Mouse (Mus musculus) hindbrain, embryonic 11.5 days (tissue): ENCODE data around the gene Tpx2. TPM values are rescaled to one million over a fixed set of nuclear protein-coding genes. Genes with fewer than 3 reads are reported as not detected.

ENCODE experiments used
- ATAC-seq: fragments of 200-750 bp; cut with Nextera tagmentation; 2 replicates; pipeline ENCODE4 v1.8.0; 2017; ENCODE audit warnings: mild to moderate bottlenecking, moderate TSS enrichment, moderate library complexity; ENCODE audit not compliant: low FRiP score
- DNase-seq: peaks from one replicate; pipeline ENCODE4 v3.0.0-alpha.2; 2015; ENCODE audit warnings: low spot score
- H3K27ac ChIP-seq: fragments of 300-500 bp; sonication (generic); 2 replicates; pipeline ENCODE4 v1.5.1; 2014; ENCODE audit warnings: mild to moderate bottlenecking, low read depth, low read length
- H3K27me3 ChIP-seq: fragments of 300-500 bp; sonication (generic); 2 replicates; pipeline ENCODE4 v1.6.1; 2014; ENCODE audit warnings: mild to moderate bottlenecking, low read length, moderate library complexity, mixed read lengths; ENCODE audit not compliant: control insufficient read depth, insufficient read depth
- H3K36me3 ChIP-seq: fragments of 300-500 bp; sonication (generic); 2 replicates; pipeline ENCODE4 v1.6.1; 2014; ENCODE audit warnings: mild to moderate bottlenecking, low read length, moderate library complexity, mixed read lengths; ENCODE audit not compliant: control insufficient read depth, insufficient read depth
- H3K4me1 ChIP-seq: fragments of 300-500 bp; sonication (generic); replicated peaks from 2 replicates; pipeline ENCODE4 v1.6.1; 2014; ENCODE audit warnings: low read length, mixed read lengths; ENCODE audit not compliant: control insufficient read depth, insufficient read depth
- H3K4me2 ChIP-seq: fragments of 300-500 bp; sonication (generic); replicated peaks from 2 replicates; pipeline ENCODE4 v1.6.1; 2014; ENCODE audit warnings: mild to moderate bottlenecking, low read depth, low read length
- H3K4me3 ChIP-seq: fragments of 300-500 bp; sonication (generic); 2 replicates; pipeline ENCODE4 v1.5.1; 2014; ENCODE audit warnings: low read depth, low read length
- H3K9ac ChIP-seq: fragments of 300-500 bp; sonication (generic); 2 replicates; pipeline ENCODE4 v1.6.1; 2014; ENCODE audit warnings: low read depth, low read length
- H3K9me3 ChIP-seq: fragments of 300-500 bp; sonication (generic); 2 replicates; pipeline ENCODE4 v1.6.1; 2016; ENCODE audit warnings: low read length; ENCODE audit not compliant: control insufficient read depth
- WGBS: fragments of 180-500 bp; shearing (Covaris S2); extraction: QIAGEN DNeasy Blood & Tissue Kit; methylation state at CpG from one replicate; pipeline ENCODE4 v1.1.7; 2014; 5-methylcytosine and 5-hydroxymethylcytosine counted together
- polyA plus RNA-seq: library from polyadenylated mRNA; unstranded; fragments of >200 nt; fragmentation: Nextera tagmentation; extraction: Ambion mirVana; gene quantifications from 2 replicates; pipeline ENCODE4 v1.2.1, GENCODE M21; 2014

The Tpx2 gene
- polyA plus RNA-seq, 1 experiment from 2014 or later, result 140 TPM

DNA sequence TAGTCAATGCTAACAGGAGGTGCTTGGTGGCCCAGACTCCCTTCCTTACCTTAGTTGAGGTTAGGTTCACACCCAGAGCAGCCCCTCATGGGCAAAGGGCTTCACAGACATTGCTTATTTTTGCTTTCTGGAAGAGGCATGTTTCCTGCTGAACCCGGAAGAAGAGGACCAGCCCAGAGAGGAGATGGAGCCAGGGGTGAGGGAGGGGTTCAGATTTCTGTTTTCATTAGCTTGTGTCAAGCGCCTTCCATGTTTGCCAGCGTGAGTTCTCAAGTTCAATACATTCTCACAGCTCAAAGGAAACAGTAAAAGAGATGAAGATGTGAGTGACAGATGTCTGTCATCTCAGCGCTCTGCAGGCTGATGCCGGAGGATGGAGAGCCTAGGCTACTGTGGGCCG, 62.1 kb downstream of the Tpx2 start:
- peaks cover 15% of the 10 kb centered on the region for H3K27me3 ChIP-seq
- no peak overlapping the region for H3K9ac ChIP-seq
- no peak overlapping the region for H3K27ac ChIP-seq
- no peaks in the 10 kb centered on the region for H3K9me3 ChIP-seq
- whole genome bisulfite sequencing, result 74% methylated on average over 6 of the region's 6 CpGs
- no peak for ATAC-seq
- H3K4me2 ChIP-seq, result no peak overlapping the region
- no peak for DNase-seq
- H3K36me3 ChIP-seq, result no peaks in the 10 kb centered on the region
- H3K4me3 ChIP-seq, result no peak overlapping the region
- peaks cover 6% of the 10 kb centered on the region; the same call in 1 of the 2 replicates for H3K4me1 ChIP-seq

DNA sequence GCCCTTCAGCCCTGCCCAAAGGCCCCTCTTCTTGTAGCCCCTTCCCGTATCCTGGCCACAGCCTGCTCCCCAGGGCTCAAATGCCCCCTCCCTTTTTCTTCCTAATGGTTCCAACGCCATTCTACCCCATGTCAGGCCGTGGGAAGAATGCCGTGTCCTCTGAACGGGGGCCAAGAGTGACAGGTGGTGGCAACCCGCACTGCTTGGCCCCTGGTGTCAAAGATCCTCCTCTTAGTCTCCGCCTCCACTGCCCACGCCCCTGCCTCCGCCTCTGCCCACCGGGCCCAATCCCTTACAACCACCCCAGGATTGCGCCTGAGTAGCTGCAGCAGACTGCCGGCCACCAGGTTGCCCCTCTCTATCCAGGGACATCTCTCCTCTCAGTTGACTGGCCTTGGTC, 63.3 kb downstream of the Tpx2 start, which contains the start of gene Mylk2:
Gene Mylk2, plus strand, starts transcription at position 322 of the 400 bp plus-strand sequence.
- WGBS, result 17% methylated on average over 12 of the region's 12 CpGs
- Histone ChIP-seq H3K9me3 (no peaks in the 10 kb centered on the region), H3K27ac (no peak within 1 kb of the TSS), H3K36me3 (no peaks in the 10 kb centered on the region), H3K4me3 (no peak within 1 kb of the TSS), H3K4me1 (peaks cover 6% of the 10 kb centered on the region; the same call in 1 of the 2 replicates), H3K9ac (no peak within 1 kb of the TSS), H3K27me3 (peaks cover 15% of the 10 kb centered on the region), H3K4me2 (no peak within 1 kb of the TSS)
- no peak for ATAC-seq
- no peak for DNase-seq

DNA sequence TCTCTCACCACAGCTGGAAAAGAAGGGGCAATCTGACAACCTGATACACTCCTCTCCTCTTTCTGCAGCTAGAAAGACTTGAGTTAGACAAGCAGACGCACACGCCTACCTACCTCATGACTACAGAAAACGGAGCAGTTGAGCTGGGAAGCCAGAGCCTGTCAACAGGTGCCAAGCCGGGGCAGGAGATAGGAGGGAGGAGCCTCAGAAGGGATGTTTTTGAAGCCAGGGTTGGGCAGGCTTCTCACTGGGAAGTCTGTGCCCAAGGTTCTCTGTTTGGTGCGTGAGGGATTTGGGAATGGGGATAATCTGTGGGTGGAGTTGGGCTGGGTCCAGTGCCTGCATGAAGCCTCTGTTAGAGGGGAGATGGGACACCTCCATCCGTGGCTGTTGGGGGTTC, 63.7 kb downstream of the Tpx2 start:
- H3K9me3 ChIP-seq, result no peaks in the 10 kb centered on the region
- H3K27me3 ChIP-seq, result peaks cover 15% of the 10 kb centered on the region
- WGBS, result 35% methylated on average over 6 of the region's 6 CpGs
- H3K4me3 ChIP-seq, result no peak overlapping the region
- H3K36me3 ChIP-seq, result no peaks in the 10 kb centered on the region
- ATAC-seq, result no peak
- H3K4me2 ChIP-seq, result no peak overlapping the region
- peaks cover 6% of the 10 kb centered on the region; the same call in 1 of the 2 replicates for H3K4me1 ChIP-seq
- H3K27ac ChIP-seq, result no peak overlapping the region
- no peak overlapping the region for H3K9ac ChIP-seq
- no peak for DNase-seq

DNA sequence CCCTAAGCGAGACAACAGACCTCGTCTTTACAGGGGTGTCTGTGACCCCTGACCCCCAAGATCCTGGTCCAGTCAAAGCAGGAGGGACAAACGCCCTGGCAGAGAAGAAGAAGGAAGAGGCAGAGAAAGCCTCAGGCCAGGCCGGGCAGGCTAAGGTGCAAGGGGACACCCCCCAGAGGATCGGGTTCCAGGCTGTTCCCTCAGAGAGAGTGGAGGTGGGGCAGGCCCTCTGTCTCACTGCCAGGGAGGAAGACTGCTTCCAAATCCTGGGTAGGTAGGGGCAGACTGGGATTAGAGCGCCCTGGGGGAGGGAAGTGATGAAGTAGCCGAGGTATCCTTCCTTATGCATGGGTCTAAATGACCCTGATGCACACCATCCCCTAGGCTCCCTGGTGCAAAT, 65.7 kb downstream of the Tpx2 start:
- 36% methylated on average over 7 of the region's 7 CpGs for WGBS

DNA sequence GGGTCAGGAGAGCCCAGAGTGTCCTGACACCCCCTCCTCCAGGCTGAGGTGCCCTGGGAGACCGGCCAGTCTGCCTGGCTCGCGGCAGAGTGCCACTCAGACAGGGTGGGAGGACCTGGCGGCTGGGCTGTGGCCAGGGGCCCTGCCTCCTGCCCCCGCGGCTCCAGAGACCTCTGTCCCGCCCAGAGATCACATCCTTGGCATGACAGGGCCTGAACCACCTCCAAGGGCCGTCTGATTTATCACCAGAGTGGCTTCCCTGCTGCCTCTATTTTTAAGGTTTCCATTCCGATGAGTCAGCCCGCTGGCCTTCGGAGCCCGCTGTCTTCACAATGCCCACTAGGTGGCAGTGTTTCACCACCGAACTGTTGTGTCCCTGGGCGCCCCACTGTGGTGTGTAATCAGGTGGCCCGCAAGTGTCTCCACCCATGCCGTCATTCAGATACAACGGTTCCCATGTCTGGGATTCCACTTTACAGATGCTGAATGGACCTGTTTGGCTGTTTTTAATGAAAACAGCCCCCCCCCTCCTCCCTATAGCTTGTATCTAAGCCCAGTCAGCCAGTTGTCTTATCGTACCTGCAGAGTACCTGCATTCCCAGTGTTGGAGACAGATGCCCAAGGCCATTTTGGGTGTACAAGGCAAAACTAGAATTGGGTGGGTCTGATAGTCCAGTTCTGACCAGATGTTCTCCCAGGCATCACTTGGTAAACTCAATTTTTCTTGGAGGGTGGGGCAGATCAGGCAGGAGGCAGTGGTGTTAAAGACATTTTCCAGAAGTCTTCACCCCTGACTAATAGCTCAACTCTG, 66.8 kb downstream of the Tpx2 start:
- Histone ChIP-seq H3K4me2 (peak overlapping the region; percentile 25), H3K27ac (no peak overlapping the region), H3K36me3 (no peaks in the 10 kb centered on the region), H3K9me3 (no peaks in the 10 kb centered on the region), H3K4me1 (peaks cover 3% of the 10 kb centered on the region; the same call in 1 of the 2 replicates), H3K27me3 (peaks cover 15% of the 10 kb centered on the region), H3K4me3 (no peak overlapping the region), H3K9ac (0 out of 2 replicates have a peak overlapping the region, but pooled peaks have one; percentile 12)
- WGBS, result 5% methylated on average over 18 of the region's 18 CpGs
- peak; percentile 94 for DNase-seq
- ATAC-seq, result peak; percentile 68

More for the DNA sequence above, 65.7 kb downstream of the Tpx2 start:
- Histone ChIP-seq H3K9me3 (no peaks in the 10 kb centered on the region), H3K4me2 (no peak overlapping the region), H3K9ac (no peak overlapping the region), H3K27me3 (peaks cover 15% of the 10 kb centered on the region), H3K4me1 (peaks cover 3% of the 10 kb centered on the region; the same call in 1 of the 2 replicates), H3K36me3 (no peaks in the 10 kb centered on the region), H3K27ac (no peak overlapping the region), H3K4me3 (no peak overlapping the region)
- ATAC-seq (no peak), DNase-seq (no peak)

DNA sequence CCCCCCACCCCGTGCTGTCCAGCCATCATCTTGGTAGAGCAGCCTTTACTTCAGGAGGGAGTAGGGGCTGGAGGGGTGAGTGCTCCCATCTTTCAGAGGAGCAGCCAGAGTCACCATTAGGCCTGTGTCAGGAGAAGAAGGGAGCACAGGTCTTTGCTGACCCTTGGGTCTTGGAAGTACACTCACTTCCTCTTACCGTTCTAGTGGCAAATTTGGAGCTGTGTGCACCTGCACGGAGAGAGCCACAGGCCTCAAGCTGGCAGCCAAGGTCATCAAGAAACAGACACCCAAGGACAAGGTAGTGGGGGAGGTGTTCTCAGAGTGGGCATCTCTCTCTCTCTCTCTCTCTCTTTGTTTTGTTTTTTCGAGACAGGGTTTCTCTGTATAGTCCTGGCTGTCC, 67.7 kb downstream of the Tpx2 start:
- ATAC-seq, result no peak

DNA sequence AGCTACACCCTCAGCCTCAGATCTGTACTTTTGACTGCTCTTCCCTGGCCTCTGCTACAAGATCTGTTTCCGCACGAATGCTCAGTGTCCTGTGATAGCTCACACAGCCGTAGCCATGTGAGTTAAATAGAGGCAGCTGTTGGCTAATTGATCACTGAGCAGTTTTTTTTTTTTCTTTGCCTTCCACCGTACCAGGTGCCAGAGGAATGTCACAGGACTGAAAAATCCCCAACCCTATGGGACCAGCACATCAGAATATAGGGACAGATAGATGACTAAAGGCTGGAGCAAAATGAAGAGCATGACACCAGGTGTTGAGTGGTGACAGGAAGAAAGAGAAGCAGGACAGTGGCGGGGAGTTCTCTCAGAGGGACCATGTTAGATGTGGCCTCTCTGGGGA, 68.3 kb downstream of the Tpx2 start:
- H3K9ac ChIP-seq, result no peak overlapping the region
- H3K9me3 ChIP-seq, result no peaks in the 10 kb centered on the region
- H3K4me3 ChIP-seq, result no peak overlapping the region
- ATAC-seq (no peak), DNase-seq (no peak)
- 57% methylated on average over 5 of the region's 5 CpGs for WGBS
- no peak overlapping the region for H3K4me2 ChIP-seq
- no peaks in the 10 kb centered on the region for H3K36me3 ChIP-seq
- H3K4me1 ChIP-seq, result peaks cover 3% of the 10 kb centered on the region; the same call in 1 of the 2 replicates
- peaks cover 15% of the 10 kb centered on the region for H3K27me3 ChIP-seq
- H3K27ac ChIP-seq, result no peak overlapping the region

More for the DNA sequence above, 67.7 kb downstream of the Tpx2 start:
- Histone ChIP-seq H3K4me2 (no peak overlapping the region), H3K36me3 (no peaks in the 10 kb centered on the region), H3K4me3 (no peak overlapping the region), H3K27ac (no peak overlapping the region), H3K9me3 (no peaks in the 10 kb centered on the region), H3K4me1 (peaks cover 3% of the 10 kb centered on the region; the same call in 1 of the 2 replicates), H3K27me3 (peaks cover 15% of the 10 kb centered on the region), H3K9ac (no peak overlapping the region)
- DNase-seq, result no peak
- WGBS, result 69% methylated on average over 4 of the region's 4 CpGs

DNA sequence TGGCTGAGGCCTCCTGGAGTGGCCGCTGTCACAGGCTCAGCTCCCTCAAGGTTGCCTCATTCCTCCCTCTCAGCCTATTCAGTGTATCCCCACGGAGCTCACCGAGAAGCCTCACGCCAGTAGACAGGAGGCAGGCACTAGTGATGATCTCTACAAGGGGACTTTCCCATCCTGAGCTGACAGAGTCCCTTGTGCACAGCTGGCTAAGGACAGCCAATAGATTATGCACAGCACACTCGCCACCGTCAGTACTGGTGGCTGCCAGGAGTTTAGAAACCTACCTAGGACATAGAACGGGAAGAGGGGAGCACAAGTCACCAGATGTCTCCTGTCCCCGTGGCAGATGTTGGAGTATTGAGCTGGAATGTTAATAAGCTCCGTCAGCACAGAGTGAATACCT, 69.9 kb downstream of the Tpx2 start:
- ATAC-seq, result no peak

DNA sequence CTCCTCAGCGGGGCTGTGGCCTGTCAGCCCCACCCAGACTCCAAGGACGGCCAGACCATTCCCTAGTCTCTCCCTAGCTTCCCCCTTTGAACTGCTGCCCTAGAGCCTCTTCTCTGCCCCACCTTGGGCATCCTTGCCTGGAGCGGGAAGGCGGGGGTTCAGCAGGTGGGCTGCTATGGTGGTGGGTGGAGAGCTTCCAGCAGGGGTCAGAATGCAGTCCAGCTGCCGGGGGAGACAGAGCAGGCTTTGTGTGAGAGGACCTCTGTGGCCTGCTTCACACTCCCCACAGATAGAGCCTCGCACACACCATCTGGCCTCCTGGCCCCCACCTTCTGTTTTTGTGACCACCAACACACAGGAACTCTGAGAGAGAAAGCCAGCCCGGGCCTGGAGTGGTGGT, 74.6 kb downstream of the Tpx2 start:
- DNase-seq, result no peak
- Histone ChIP-seq H3K4me2 (no peak overlapping the region), H3K36me3 (no peaks in the 10 kb centered on the region), H3K27me3 (no peaks in the 10 kb centered on the region), H3K4me3 (no peak overlapping the region), H3K4me1 (no peaks in the 10 kb centered on the region), H3K9ac (no peak overlapping the region), H3K27ac (no peak overlapping the region; the same call in 1 of the 2 replicates), H3K9me3 (no peaks in the 10 kb centered on the region)
- WGBS, result 29% methylated on average over 7 of the region's 7 CpGs
- ATAC-seq, result peak; percentile 27; the same call in 1 of the 2 replicates

More for the DNA sequence above, 69.9 kb downstream of the Tpx2 start:
- no peak for DNase-seq
- Histone ChIP-seq H3K4me3 (no peak overlapping the region), H3K36me3 (no peaks in the 10 kb centered on the region), H3K9ac (no peak overlapping the region), H3K4me2 (no peak overlapping the region), H3K27me3 (peaks cover 9% of the 10 kb centered on the region), H3K9me3 (no peaks in the 10 kb centered on the region), H3K27ac (no peak overlapping the region), H3K4me1 (peaks cover 3% of the 10 kb centered on the region; the same call in 1 of the 2 replicates)
- 58% methylated on average over 9 of the region's 9 CpGs for WGBS
